Mouse (Mus musculus): Measurements from ENCODE around the gene Rab3a. TPM values are rescaled to one million over a fixed set of nuclear protein-coding genes. Genes with fewer than 3 reads are reported as not detected.

Gene Rab3a
- polyA plus RNA-seq, 2 experiments from 2014 or later, result 3.8 to 5.4 TPM

DNA sequence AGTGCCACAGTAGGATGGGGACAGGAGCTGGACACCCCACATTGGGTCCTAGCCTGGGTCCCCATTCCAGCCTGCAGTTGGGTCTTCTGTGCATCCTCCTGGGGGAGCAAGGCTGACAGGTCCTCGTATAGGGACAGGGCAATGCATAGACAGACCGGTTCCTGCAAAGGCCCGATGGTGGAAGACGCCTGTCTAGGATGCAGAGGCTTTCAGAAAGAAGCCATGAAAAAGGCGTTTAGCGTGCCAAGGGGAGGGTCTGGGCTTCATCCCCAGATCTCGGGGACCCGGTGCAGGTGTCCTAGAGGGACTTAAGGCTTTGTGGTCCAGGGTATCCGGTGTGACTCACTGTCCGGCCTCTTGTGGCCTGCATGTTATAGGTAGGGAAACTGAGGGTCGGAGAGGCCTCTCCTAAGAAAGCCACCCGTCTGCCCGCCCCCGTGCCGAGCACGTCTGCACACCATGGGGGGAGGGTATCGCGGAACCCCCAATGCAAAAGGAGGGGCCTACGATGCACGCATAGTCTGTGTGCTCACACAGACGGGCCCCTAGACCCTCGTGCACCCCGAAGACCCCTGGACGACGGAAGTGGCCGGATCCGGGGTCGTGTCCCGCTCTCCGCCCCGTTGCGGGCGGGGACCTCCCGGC, 21.5 kb downstream of the Rab3a start:
- peak; percentile 8 for ATAC-seq

GRCm38 (mm10) chr8:70776496-70777444, 22.3 kb downstream of the Rab3a start, which contains the start of gene Pik3r2:
Gene Pik3r2, minus strand, starts transcription at chr8:70776713.
- peak; percentile 84 for ATAC-seq

DNA sequence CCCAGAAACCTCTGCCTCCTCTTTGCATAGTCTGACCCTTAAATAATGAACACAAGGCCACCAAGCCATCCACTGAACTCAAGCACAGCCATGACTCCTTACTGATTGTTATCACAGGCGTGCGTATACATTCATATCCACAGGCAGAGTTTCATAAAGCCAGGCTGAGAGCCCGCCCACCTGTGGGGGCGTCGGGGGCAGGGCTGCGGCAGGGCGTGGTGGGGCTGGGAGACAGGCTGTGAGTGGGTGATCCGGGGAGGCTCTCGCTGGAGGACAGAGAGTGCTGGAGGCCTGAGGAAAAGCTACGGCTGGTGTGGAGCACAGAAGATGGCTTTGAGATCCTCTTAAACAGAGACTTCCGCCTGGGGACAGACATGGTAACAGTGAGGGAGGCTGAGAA, 25.6 kb downstream of the Rab3a start:
- no peak for ATAC-seq

GRCm38 (mm10) chr8:70786291-70787050, 32.0 kb downstream of the Rab3a start:
- ATAC-seq, result no peak

DNA sequence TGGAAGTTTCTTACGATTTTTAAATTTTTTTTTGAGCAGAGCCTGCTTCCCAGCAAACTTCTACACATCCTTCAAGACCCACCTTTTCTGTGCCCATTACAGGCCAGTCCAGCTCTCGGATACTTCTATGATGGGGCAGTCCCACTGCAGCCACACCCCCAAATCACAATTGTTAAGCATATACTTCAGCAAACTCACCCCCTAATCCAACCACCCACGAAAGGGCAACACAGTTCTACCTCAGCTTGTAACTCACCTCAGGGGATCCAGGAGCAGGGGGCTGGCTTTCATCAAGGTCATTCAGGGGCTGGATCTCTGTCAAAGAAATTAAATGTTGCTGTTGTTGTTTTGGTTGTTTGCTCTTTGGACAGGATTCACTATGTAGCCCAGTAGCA, 32.6 kb downstream of the Rab3a start:
- ATAC-seq, result no peak

DNA sequence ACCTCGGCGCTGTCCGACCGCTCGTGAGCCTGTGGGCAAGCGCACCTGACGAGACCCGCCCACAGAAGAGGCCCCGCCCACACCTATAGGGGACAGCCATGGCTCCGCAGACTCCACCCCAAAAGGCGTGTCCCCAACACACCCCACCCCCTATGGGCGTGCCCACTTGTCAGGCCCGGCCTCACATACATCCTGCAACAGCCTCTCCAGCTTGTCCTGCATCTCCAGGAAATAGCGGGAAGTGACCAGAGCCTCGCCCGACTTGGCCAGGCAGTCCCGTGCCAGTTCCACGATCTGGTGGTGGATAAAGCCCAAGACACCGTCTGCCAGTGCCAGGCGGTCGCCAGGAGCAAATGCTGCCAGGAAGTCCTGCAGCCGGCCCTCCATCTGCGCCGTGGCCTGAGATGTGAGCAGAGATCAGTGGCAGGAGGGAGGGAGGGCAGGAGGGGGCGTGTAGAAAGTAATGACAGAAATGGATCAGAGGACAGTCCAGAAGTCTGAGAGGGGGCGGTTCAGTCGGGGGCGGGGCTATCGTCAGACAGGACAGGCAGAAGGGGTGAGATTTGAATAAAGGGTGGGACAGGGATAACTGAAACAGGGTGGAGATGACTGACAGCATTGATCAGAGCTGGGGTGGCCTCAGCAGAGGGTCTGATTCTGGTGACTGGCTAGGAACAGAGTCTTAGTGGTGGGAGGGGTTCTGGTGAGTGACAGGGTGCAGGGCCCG, 33.6 kb downstream of the Rab3a start:
- no peak for ATAC-seq

DNA sequence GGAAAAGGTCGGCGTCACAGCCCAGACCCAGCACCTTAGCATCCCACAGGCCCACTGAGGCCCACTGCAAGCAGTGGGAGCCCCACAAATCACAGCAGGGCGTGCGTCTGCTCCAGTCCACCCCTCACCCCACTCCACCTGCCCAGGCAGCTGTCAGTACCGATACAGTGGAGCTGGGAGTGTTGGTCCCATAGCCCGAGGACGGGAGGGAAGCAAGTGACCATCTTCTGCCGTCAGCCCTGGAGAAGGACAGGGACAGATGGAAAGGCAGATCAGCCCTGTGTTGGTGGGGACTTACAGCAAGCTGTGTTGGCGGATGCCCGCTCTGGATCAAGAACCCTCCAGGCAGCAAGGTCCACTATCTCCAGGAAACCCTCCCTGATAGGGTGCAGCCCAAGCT, 34.6 kb downstream of the Rab3a start:
- no peak for ATAC-seq

DNA sequence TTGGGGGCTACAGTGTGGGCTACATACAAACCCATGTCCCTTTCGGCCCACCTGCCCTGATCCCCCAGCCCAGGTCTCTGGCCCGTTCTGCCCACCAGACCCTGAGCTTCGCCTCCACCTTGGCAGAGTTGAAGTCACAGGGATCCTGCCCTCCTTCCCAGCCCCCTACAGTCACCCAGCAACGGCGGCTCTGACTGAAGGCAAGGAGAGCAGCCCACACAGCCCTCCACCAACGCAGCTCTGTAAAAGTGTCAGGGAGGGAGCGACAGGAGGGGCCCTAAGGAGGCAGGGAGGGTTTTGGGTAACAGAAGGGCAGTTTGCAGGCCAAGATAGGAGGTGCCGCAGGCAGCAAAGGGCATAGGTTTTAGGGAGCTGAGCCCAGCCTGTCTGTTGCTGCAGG, 36.4 kb downstream of the Rab3a start:
- no peak for ATAC-seq

GRCm38 (mm10) chr8:70791294-70791701, 36.8 kb downstream of the Rab3a start:
- ATAC-seq, result peak; percentile 74

DNA sequence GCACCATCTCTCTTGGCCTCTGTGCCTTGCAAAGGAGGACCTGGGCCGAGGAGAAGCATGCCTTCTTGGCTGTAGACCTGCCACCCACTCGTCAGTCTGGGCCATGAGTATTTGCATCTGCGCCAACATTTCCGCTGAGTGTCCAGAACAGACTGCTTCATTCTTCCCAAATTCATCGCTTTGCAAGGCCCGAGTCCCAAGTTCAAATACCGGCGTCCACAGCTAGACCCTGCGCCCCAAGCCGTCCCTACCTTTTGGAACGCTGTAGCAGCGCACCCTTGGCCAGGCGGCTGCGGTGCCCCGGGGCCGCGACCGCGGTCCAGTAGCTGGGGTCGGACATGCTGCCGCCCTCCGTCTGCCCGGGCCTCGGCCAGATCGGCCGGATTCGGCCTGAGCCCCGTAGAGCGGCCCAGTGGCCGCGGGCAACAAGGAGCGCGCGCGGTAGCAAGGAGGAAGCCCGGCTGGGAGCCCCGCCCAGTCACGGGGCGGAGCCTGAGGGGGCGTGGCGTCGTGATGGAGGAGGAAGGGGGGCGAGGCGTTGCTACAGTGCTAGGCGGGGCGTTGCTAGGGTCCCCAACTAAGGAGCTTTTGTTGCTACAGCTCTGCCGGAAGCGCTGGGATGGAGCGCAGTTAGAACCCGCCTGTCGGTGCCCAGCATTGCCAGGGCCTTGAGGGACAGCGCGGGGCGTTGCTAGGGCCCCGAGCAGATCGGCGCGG, 37.7 kb downstream of the Rab3a start:
- ATAC-seq, result peak; percentile 74

DNA sequence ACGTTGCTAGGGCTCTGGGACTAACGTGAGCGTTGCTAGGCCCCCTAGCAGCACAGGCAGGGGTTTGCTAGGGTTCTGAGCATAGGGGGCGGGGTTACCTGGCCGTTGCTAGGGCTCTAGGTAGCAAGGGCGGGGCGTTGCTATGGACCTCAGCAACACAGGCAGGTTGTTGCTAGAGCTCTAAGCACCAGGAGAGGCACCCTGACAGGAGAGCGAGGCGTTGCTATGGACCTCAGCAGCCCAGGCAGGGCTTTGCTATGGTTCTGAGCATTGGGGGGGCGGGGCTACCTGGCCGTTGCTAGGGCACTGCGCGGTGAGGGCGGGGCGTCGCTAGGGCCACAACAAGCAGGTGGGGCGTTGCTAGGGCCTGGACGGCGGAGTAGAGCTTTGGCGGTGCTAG, 38.2 kb downstream of the Rab3a start:
- peak; percentile 31 for ATAC-seq

- no peak for ATAC-seq
Measured at GRCm38 (mm10) chr8:70794215-70794614, 39.7 kb downstream of the Rab3a start.

DNA sequence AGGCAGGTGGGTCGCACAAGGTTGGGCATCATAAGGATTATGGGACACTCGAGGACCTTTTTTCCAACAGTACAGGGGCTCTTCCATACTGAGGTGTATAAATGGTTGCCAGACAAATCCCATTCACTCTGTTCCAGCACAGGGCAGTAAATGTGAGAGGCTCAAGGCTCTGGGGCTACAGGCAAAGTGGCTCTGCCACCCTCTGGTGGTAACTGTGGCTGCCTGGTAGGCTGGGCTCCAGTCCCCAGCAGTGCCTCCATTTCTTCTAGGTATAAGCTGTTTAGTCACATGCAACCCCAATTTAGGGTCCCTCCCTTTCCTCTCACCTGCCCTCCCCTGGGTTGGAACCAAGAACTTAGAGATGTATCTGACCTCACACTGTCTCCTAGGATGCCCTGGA, 40.9 kb downstream of the Rab3a start:
- no peak for ATAC-seq

- ATAC-seq, result no peak
Measured at GRCm38 (mm10) chr8:70796403-70797080, 42.1 kb downstream of the Rab3a start.

DNA sequence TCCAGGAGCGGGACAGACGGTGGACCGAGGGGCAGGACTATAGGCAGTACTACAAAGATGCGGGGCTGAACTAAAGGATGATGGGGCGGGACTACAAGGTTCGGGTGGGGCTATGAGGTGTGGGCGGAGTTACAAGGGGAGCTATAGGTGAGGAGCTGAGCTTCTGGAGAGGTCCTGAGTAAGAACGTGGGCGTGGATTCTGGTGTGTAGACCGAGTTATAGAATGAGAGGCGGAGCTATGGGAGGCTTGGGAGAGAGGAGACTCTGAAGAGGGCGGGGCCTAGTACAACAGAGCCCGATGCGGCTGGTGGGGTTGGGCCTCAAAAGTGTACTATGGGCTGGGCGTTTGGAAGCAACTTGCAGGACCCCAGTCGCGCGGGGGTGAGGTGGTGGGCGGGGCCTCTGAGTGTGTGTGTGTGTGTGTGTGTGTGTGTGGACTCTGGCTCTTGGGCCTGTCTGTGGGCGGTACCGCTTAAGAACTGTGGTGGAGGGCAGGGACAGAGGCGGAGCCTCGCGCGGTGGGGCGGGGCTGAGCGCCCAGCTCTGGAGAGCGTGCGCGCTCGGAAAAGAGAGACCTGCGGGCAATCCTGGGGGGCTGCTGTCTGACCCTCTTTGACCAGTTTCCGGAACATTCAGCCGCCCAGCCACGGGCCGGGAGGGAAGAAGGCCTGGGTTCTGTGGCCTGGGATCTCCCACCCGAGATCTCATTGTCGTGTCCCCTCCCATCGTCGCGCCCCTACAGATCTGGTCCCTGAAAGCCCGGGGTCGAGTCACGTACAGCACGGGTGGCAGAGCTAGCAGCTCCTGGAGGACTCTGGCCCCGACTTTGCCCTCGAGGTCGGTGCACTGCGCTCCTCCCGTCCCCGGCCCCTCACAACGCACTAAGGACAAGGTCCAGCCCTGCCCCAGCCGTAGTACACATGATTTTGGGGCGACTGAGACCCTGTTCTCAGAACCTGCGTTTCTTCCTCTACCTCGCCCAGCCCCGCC, 42.9 kb downstream of the Rab3a start:
- ATAC-seq, result peak; percentile 55

- no peak for ATAC-seq
Measured at GRCm38 (mm10) chr8:70798281-70798680, 43.8 kb downstream of the Rab3a start.

- no peak for ATAC-seq
Measured at GRCm38 (mm10) chr8:70800648-70801047, 46.2 kb downstream of the Rab3a start.

DNA sequence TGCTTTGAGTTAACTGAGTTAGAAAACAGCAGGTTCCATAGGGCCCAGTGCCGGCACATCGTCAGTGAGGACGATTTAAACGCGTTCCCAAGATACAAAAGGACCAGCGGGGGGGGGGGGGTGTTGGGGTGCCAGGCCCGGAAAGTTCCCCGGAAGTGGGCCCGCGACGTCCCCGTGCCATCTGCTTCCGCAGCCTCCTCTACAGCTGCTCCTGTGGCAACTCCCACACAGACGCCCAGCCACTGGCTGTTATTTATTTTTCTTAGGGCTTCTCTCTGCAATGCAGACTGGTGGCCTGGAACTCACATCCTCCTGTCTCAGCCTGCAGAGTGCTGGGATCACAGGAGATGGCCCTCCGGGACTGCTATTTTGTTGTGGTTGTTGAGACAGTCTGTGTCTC, 46.7 kb downstream of the Rab3a start:
- no peak for ATAC-seq

GRCm38 (mm10) chr8:70801830-70802229, 47.4 kb downstream of the Rab3a start:
- no peak for ATAC-seq

All from activated CD4-positive, CD25-positive, alpha-beta regulatory T cell, adult 4 months (primary cell).